Mouse (Mus musculus) cerebellum, adult 2 months (tissue): ENCODE measurements at regions not wholly inside any gene's neighbourhood (a gene's known extent, or its start where the extent isn't known, plus 50 kb on each side); places are given as distances from the start of the nearest gene placed in this dataset.

Experiments used
- CTCF ChIP-seq: fragments of 200-500 bp; IDR thresholded peaks from 2 replicates; pipeline ENCODE4 v1.5.1; 2011; ENCODE audit warnings: low read depth, mild to moderate bottlenecking, control low read depth, low read length, moderate library complexity, borderline replicate concordance; ENCODE audit not compliant: insufficient read depth
- POLR2A ChIP-seq: fragments of 200-500 bp; IDR thresholded peaks from 2 replicates; pipeline ENCODE4 v1.6.1; 2011; ENCODE audit warnings: low read length, control low read depth, borderline replicate concordance; ENCODE audit not compliant: insufficient read depth

DNA sequence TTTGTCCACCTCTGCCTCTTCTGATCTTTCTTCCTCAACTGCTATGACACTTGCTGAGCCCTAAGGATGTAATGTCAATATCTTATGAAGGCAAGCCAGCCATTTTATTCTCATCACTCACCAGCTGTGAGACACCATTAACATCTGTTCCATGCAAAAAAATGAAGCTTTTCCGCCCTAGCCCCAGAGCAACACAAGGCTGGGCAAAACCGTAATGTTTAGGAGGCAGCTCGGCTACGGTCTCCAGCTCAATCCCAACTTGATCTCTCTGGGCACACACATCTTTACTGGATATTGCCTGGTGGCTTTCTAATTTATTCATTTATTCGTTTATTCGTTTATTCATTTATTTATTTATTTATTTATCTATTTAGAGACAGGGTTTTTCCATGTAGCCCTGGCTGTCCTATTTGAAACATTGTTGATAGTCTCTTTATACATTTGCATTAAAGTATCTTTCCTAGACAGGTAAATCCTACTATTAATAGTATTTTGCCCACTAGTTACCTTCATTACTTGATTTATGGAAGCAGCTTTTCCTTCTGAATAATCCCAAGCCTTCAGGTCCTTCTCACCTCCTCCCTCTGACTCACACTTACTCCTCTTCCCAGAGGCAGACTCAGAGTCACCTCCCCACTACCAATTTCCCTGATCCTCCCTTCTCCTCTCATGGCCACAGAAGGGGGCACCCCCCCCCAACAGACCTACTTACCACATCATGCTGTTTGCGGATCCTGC, 99.9 kb upstream of the Cpm start:
- TF ChIP-seq CTCF (no peak), POLR2A (no peak)
